Mouse (Mus musculus) common myeloid progenitor, adult 5-6 weeks (primary cell): ENCODE results near the gene Taar8c. TPM values are rescaled to one million over a fixed set of nuclear protein-coding genes. Genes with fewer than 3 reads are reported as not detected.
"Not testable (repeated sequence)": the region's sequence is repeated elsewhere in the genome, so short reads cannot be mapped to it uniquely, and the experiment has no call there.

ENCODE experiments used
- ATAC-seq: replicated peaks from 2 replicates; pipeline ENCODE4 v1.8.0; 2016; ENCODE audit warnings: low read depth, mild to moderate bottlenecking, moderate TSS enrichment, inconsistent platforms; ENCODE audit not compliant: poor library complexity, severe bottlenecking
- total RNA-seq: library from RNA; stranded (forward); fragments of 200-1000, 187-1606 nt; gene quantifications from 2 replicates; pipeline ENCODE4 v1.2.3, GENCODE M21; 2017

The Taar8c gene
- total RNA-seq, 1 experiment from 2014 or later = not detected

- ATAC-seq = not testable (repeated sequence)
Observed at GRCm38 (mm10) chr10:24076200-24076599, 25.5 kb downstream of the Taar8c start, which contains the start of gene Taar8a. Gene Taar8a (plus strand): TSS chr10:24076500.

GRCm38 (mm10) chr10:24074751-24075150, 27.0 kb downstream of the Taar8c start:
- not testable (repeated sequence) for ATAC-seq

GRCm38 (mm10) chr10:24058986-24059385, 42.7 kb downstream of the Taar8c start:
- peak; percentile 52; the same call in 1 of the 2 replicates for ATAC-seq

- peak; percentile 42; the same call in 1 of the 2 replicates for ATAC-seq
Observed at GRCm38 (mm10) chr10:24052039-24052438, 49.7 kb downstream of the Taar8c start.

Other genes with a start within 250 kb of the Taar8c start
- gene Vnn1, start 207.2 kb downstream of the Taar8c start, total RNA-seq = not detected in 2 replicates
- not detected in 2 replicates for gene Taar1, start 181.6 kb downstream of the Taar8c start, total RNA-seq
- not detected in 2 replicates for gene Taar2, start 163.3 kb downstream of the Taar8c start, total RNA-seq
- not detected in 2 replicates for gene Taar3, start 152.4 kb downstream of the Taar8c start, total RNA-seq
- gene Taar4, start 141.4 kb downstream of the Taar8c start, total RNA-seq = not detected in 2 replicates
- not detected in 2 replicates for gene Taar5, start 131.2 kb downstream of the Taar8c start, total RNA-seq
- gene Taar6, start 116.3 kb downstream of the Taar8c start, total RNA-seq = not detected in 2 replicates
- not detected in 2 replicates for gene Taar7a, start 108.4 kb downstream of the Taar8c start, total RNA-seq
- not detected in 2 replicates for gene Taar7b, start 102.0 kb downstream of the Taar8c start, total RNA-seq
- not detected in 2 replicates for gene Taar7d, start 74.7 kb downstream of the Taar8c start, total RNA-seq
- gene Taar7e, start 64.3 kb downstream of the Taar8c start, total RNA-seq = not detected in 2 replicates
- gene Taar7f, start 52.4 kb downstream of the Taar8c start, total RNA-seq = not detected in 2 replicates
- not detected in 2 replicates for gene Taar8a, start 25.4 kb downstream of the Taar8c start, total RNA-seq
- not detected in 2 replicates for gene Taar8b, start 9.6 kb downstream of the Taar8c start, total RNA-seq
- not detected in 2 replicates for gene Taar9, start 7.6 kb upstream of the Taar8c start, total RNA-seq
- 38.6 and 44.5 TPM in 2 replicates for gene Stx7, start 47.4 kb upstream of the Taar8c start, total RNA-seq
- gene Moxd1, start 121.6 kb upstream of the Taar8c start, total RNA-seq = not detected in 2 replicates